Mouse (Mus musculus): ENCODE measurements around the gene Cd200r1. TPM values are rescaled to one million over a fixed set of nuclear protein-coding genes. Genes with fewer than 3 reads are reported as not detected.

The Cd200r1 gene
- polyA plus RNA-seq, 1 experiment from 2014 or later: 0.58 TPM

GRCm38 (mm10) chr16:44745866-44746562 lies 19.5 kb upstream of the Cd200r1 start, which contains the start of gene Gtpbp8:
Gene Gtpbp8, minus strand, starts transcription at chr16:44746363.
- peak; percentile 90 for ATAC-seq (ENCODE audit: insufficient read depth, low FRiP score, low TSS enrichment)
- H3K36me3 ChIP-seq (ENCODE audit: control insufficient read depth, insufficient read depth, low read length): no peaks in the 10 kb centered on the region
- peak within 1 kb of the TSS; percentile 90 for H3K4me3 ChIP-seq (ENCODE audit: low read depth, low read length)
- under 1% methylated on average over 46 of the region's 47 CpGs for WGBS
- peak within 1 kb of the TSS; percentile 53 for H3K4me2 ChIP-seq (ENCODE audit: low read depth)
- H3K27ac ChIP-seq (ENCODE audit: low read depth, low read length): peak within 1 kb of the TSS; percentile 92
- H3K9me3 ChIP-seq (ENCODE audit: control insufficient read depth, low read length): no peaks in the 10 kb centered on the region
- no peaks in the 10 kb centered on the region for H3K27me3 ChIP-seq (ENCODE audit: control insufficient read depth, insufficient read depth, low read length)
- H3K9ac ChIP-seq (ENCODE audit: low read length): peak within 1 kb of the TSS; percentile 96
- peak; percentile 84 for DNase-seq (ENCODE audit: low spot score)
- H3K4me1 ChIP-seq (ENCODE audit: control insufficient read depth, insufficient read depth, low read length): 0 out of 2 replicates have a peak, but pooled peaks cover 5% of the 10 kb centered on the region

- H3K9ac ChIP-seq (ENCODE audit: low read length): no peak overlapping the region
- 0 out of 2 replicates have a peak, but pooled peaks cover 5% of the 10 kb centered on the region for H3K4me1 ChIP-seq (ENCODE audit: control insufficient read depth, insufficient read depth, low read length)
- ATAC-seq (ENCODE audit: insufficient read depth, low FRiP score, low TSS enrichment) (no peak), DNase-seq (ENCODE audit: low spot score) (no peak)
- no peaks in the 10 kb centered on the region for H3K27me3 ChIP-seq (ENCODE audit: control insufficient read depth, insufficient read depth, low read length)
- 61% methylated on average over 3 of the region's 3 CpGs for WGBS
- H3K4me2 ChIP-seq (ENCODE audit: low read depth): no peak overlapping the region
- H3K27ac ChIP-seq (ENCODE audit: low read depth, low read length): no peak overlapping the region
- H3K9me3 ChIP-seq (ENCODE audit: control insufficient read depth, low read length): no peaks in the 10 kb centered on the region
- H3K4me3 ChIP-seq (ENCODE audit: low read depth, low read length): no peak overlapping the region
- H3K36me3 ChIP-seq (ENCODE audit: control insufficient read depth, insufficient read depth, low read length): no peaks in the 10 kb centered on the region
These were observed 17.5 kb upstream of the Cd200r1 start for GRCm38 (mm10) chr16:44748007-44748406.

- Histone ChIP-seq H3K27me3 (ENCODE audit: control insufficient read depth, insufficient read depth, low read length) (no peaks in the 10 kb centered on the region), H3K4me1 (ENCODE audit: control insufficient read depth, insufficient read depth, low read length) (no peaks in the 10 kb centered on the region), H3K9ac (ENCODE audit: low read length) (no peak overlapping the region), H3K4me2 (ENCODE audit: low read depth) (no peak overlapping the region), H3K27ac (ENCODE audit: low read depth, low read length) (no peak overlapping the region), H3K9me3 (ENCODE audit: control insufficient read depth, low read length) (no peaks in the 10 kb centered on the region), H3K4me3 (ENCODE audit: low read depth, low read length) (no peak overlapping the region), H3K36me3 (ENCODE audit: control insufficient read depth, insufficient read depth, low read length) (no peaks in the 10 kb centered on the region)
- WGBS: 89% methylated on average over 8 of the region's 8 CpGs
- ATAC-seq (ENCODE audit: insufficient read depth, low FRiP score, low TSS enrichment) (no peak), DNase-seq (ENCODE audit: low spot score) (no peak)
These were observed 7.8 kb upstream of the Cd200r1 start for GRCm38 (mm10) chr16:44757700-44758099.

GRCm38 (mm10) chr16:44761811-44762210 lies 3.7 kb upstream of the Cd200r1 start:
- no peaks in the 10 kb centered on the region for H3K4me1 ChIP-seq (ENCODE audit: control insufficient read depth, insufficient read depth, low read length)
- H3K4me2 ChIP-seq (ENCODE audit: low read depth): no peak overlapping the region
- DNase-seq (ENCODE audit: low spot score) (no peak), ATAC-seq (ENCODE audit: insufficient read depth, low FRiP score, low TSS enrichment) (no peak)
- H3K9me3 ChIP-seq (ENCODE audit: control insufficient read depth, low read length): no peaks in the 10 kb centered on the region
- H3K27me3 ChIP-seq (ENCODE audit: control insufficient read depth, insufficient read depth, low read length): no peaks in the 10 kb centered on the region
- no peak overlapping the region for H3K9ac ChIP-seq (ENCODE audit: low read length)
- 60% methylated on average over 1 of the region's 1 CpGs for WGBS
- no peak overlapping the region for H3K27ac ChIP-seq (ENCODE audit: low read depth, low read length)
- no peak overlapping the region for H3K4me3 ChIP-seq (ENCODE audit: low read depth, low read length)
- no peaks in the 10 kb centered on the region for H3K36me3 ChIP-seq (ENCODE audit: control insufficient read depth, insufficient read depth, low read length)

- no peaks in the 10 kb centered on the region for H3K4me1 ChIP-seq (ENCODE audit: control insufficient read depth, insufficient read depth, low read length)
- no peaks in the 10 kb centered on the region for H3K27me3 ChIP-seq (ENCODE audit: control insufficient read depth, insufficient read depth, low read length)
- H3K27ac ChIP-seq (ENCODE audit: low read depth, low read length): no peak overlapping the region
- no peak overlapping the region for H3K4me2 ChIP-seq (ENCODE audit: low read depth)
- H3K9ac ChIP-seq (ENCODE audit: low read length): no peak overlapping the region
- 89% methylated on average over 9 of the region's 9 CpGs for WGBS
- H3K36me3 ChIP-seq (ENCODE audit: control insufficient read depth, insufficient read depth, low read length): no peaks in the 10 kb centered on the region
- DNase-seq (ENCODE audit: low spot score) (no peak), ATAC-seq (ENCODE audit: insufficient read depth, low FRiP score, low TSS enrichment) (no peak)
- no peaks in the 10 kb centered on the region for H3K9me3 ChIP-seq (ENCODE audit: control insufficient read depth, low read length)
- H3K4me3 ChIP-seq (ENCODE audit: low read depth, low read length): no peak overlapping the region
These were observed 870 bp downstream of the Cd200r1 start for GRCm38 (mm10) chr16:44766320-44766892.

- H3K36me3 ChIP-seq (ENCODE audit: control insufficient read depth, insufficient read depth, low read length): no peaks in the 10 kb centered on the region
- no peak overlapping the region for H3K4me2 ChIP-seq (ENCODE audit: low read depth)
- WGBS: 92% methylated on average over 7 of the region's 7 CpGs
- DNase-seq (ENCODE audit: low spot score): no peak
- H3K27me3 ChIP-seq (ENCODE audit: control insufficient read depth, insufficient read depth, low read length): no peaks in the 10 kb centered on the region
- H3K9me3 ChIP-seq (ENCODE audit: control insufficient read depth, low read length): no peaks in the 10 kb centered on the region
- H3K4me1 ChIP-seq (ENCODE audit: control insufficient read depth, insufficient read depth, low read length): no peaks in the 10 kb centered on the region
- no peak for ATAC-seq (ENCODE audit: insufficient read depth, low FRiP score, low TSS enrichment)
- H3K27ac ChIP-seq (ENCODE audit: low read depth, low read length): no peak overlapping the region
- H3K4me3 ChIP-seq (ENCODE audit: low read depth, low read length): no peak overlapping the region
- no peak overlapping the region for H3K9ac ChIP-seq (ENCODE audit: low read length)
These were observed 2.0 kb downstream of the Cd200r1 start for GRCm38 (mm10) chr16:44767506-44767905.

GRCm38 (mm10) chr16:44767967-44768366 lies 2.4 kb downstream of the Cd200r1 start:
- Histone ChIP-seq H3K4me3 (ENCODE audit: low read depth, low read length) (no peak overlapping the region), H3K27ac (ENCODE audit: low read depth, low read length) (no peak overlapping the region), H3K27me3 (ENCODE audit: control insufficient read depth, insufficient read depth, low read length) (no peaks in the 10 kb centered on the region), H3K4me2 (ENCODE audit: low read depth) (no peak overlapping the region), H3K9me3 (ENCODE audit: control insufficient read depth, low read length) (no peaks in the 10 kb centered on the region), H3K9ac (ENCODE audit: low read length) (no peak overlapping the region), H3K4me1 (ENCODE audit: control insufficient read depth, insufficient read depth, low read length) (no peaks in the 10 kb centered on the region), H3K36me3 (ENCODE audit: control insufficient read depth, insufficient read depth, low read length) (no peaks in the 10 kb centered on the region)
- DNase-seq (ENCODE audit: low spot score): no peak
- ATAC-seq (ENCODE audit: insufficient read depth, low FRiP score, low TSS enrichment): peak; percentile 63; the same call in 1 of the 2 replicates
- WGBS: 59% methylated on average over 2 of the region's 2 CpGs

GRCm38 (mm10) chr16:44772577-44772976 lies 7.0 kb downstream of the Cd200r1 start:
- H3K36me3 ChIP-seq (ENCODE audit: control insufficient read depth, insufficient read depth, low read length): no peaks in the 10 kb centered on the region
- WGBS: 77% methylated on average over 6 of the region's 6 CpGs
- no peak for DNase-seq (ENCODE audit: low spot score)
- H3K4me3 ChIP-seq (ENCODE audit: low read depth, low read length): no peak overlapping the region
- no peaks in the 10 kb centered on the region for H3K4me1 ChIP-seq (ENCODE audit: control insufficient read depth, insufficient read depth, low read length)
- no peak overlapping the region for H3K27ac ChIP-seq (ENCODE audit: low read depth, low read length)
- no peak for ATAC-seq (ENCODE audit: insufficient read depth, low FRiP score, low TSS enrichment)
- no peaks in the 10 kb centered on the region for H3K27me3 ChIP-seq (ENCODE audit: control insufficient read depth, insufficient read depth, low read length)
- no peak overlapping the region for H3K4me2 ChIP-seq (ENCODE audit: low read depth)
- H3K9me3 ChIP-seq (ENCODE audit: control insufficient read depth, low read length): no peaks in the 10 kb centered on the region
- no peak overlapping the region for H3K9ac ChIP-seq (ENCODE audit: low read length)

GRCm38 (mm10) chr16:44773673-44774072 lies 8.1 kb downstream of the Cd200r1 start:
- H3K36me3 ChIP-seq (ENCODE audit: control insufficient read depth, insufficient read depth, low read length): no peaks in the 10 kb centered on the region
- ATAC-seq (ENCODE audit: insufficient read depth, low FRiP score, low TSS enrichment): no peak
- no peak overlapping the region for H3K4me3 ChIP-seq (ENCODE audit: low read depth, low read length)
- H3K27me3 ChIP-seq (ENCODE audit: control insufficient read depth, insufficient read depth, low read length): no peaks in the 10 kb centered on the region
- 93% methylated on average over 3 of the region's 3 CpGs for WGBS
- H3K4me1 ChIP-seq (ENCODE audit: control insufficient read depth, insufficient read depth, low read length): no peaks in the 10 kb centered on the region
- H3K27ac ChIP-seq (ENCODE audit: low read depth, low read length): no peak overlapping the region
- H3K9me3 ChIP-seq (ENCODE audit: control insufficient read depth, low read length): no peaks in the 10 kb centered on the region
- DNase-seq (ENCODE audit: low spot score): no peak
- H3K9ac ChIP-seq (ENCODE audit: low read length): no peak overlapping the region
- H3K4me2 ChIP-seq (ENCODE audit: low read depth): no peak overlapping the region

All from neural tube, embryonic 11.5 days (tissue).